Mouse (Mus musculus) erythroblast, embryonic 14.5 days (primary cell): ENCODE measurements around the gene Actr2. TPM values are rescaled to one million over a fixed set of nuclear protein-coding genes. Genes with fewer than 3 reads are reported as not detected.
"Not testable (repeated sequence)": the region's sequence is repeated elsewhere in the genome, so short reads cannot be mapped to it uniquely, and the experiment has no call there.

Experiments
- H3K27me3 ChIP-seq: 2 replicates; pipeline ENCODE4 v1.6.1; 2012; ENCODE audit warnings: inconsistent platforms; ENCODE audit not compliant: control insufficient read depth
- H3K36me3 ChIP-seq: 2 replicates; pipeline ENCODE4 v1.6.1; 2012; ENCODE audit warnings: mild to moderate bottlenecking, inconsistent platforms; ENCODE audit not compliant: control insufficient read depth
- H3K4me1 ChIP-seq: 2 replicates; pipeline ENCODE4 v1.6.1; 2012; ENCODE audit warnings: inconsistent platforms; ENCODE audit not compliant: control insufficient read depth
- H3K4me3 ChIP-seq: replicated peaks from 2 replicates; pipeline ENCODE3; 2012; ENCODE audit warnings: moderate library complexity, mild to moderate bottlenecking, inconsistent platforms
- H3K9me3 ChIP-seq: 2 replicates; pipeline ENCODE4 v1.6.1; 2012; ENCODE audit warnings: low read length, inconsistent platforms, mixed read lengths; ENCODE audit not compliant: control insufficient read depth
- GATA1 ChIP-seq: IDR thresholded peaks from 2 replicates; pipeline ENCODE4 v1.6.1; 2012; ENCODE audit warnings: low read length, inconsistent platforms, mixed read lengths
- TAL1 ChIP-seq: IDR thresholded peaks from 3 replicates; pipeline ENCODE4 v1.6.1; 2012; ENCODE audit warnings: low read length, inconsistent platforms, mixed read lengths
- polyA plus RNA-seq: library from polyadenylated mRNA; stranded (reverse); fragments of >175 nt; gene quantifications from 2 replicates; pipeline ENCODE4 v1.2.3, GENCODE M21; 2012

The Actr2 gene
- polyA plus RNA-seq, 1 experiment, result 1.1 TPM

DNA sequence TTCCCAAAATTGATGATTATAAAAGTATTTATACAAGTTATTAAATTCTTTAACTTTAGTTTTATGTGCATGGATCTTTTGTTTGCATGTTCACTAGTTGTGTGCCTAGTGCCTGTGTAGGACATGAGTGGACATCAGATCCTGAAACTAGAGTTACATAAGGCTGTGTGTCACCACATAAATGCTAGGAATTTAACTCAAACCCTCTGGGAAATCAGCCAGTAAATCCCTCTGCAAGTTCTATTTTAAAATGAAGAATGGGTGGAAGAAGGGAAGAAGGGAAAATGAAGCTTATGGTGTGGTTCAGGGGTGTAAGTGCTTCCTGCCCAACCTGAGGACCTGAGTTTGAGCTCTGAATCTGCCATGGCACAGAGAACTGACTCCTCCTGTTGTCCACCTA is 26.4 kb downstream of the Actr2 start:
- Histone ChIP-seq H3K27me3 (no peaks in the 10 kb centered on the region), H3K4me1 (no peaks in the 10 kb centered on the region), H3K4me3 (no peak overlapping the region), H3K9me3 (no peaks in the 10 kb centered on the region), H3K36me3 (peaks cover 56% of the 10 kb centered on the region)
- TF ChIP-seq TAL1 (no peak), GATA1 (no peak)

GRCm38 (mm10) chr11:20085635-20086034 is 27.1 kb downstream of the Actr2 start:
- H3K4me3 ChIP-seq, result no peak overlapping the region
- no peaks in the 10 kb centered on the region for H3K9me3 ChIP-seq
- peaks cover 58% of the 10 kb centered on the region for H3K36me3 ChIP-seq
- H3K27me3 ChIP-seq, result no peaks in the 10 kb centered on the region
- H3K4me1 ChIP-seq, result no peaks in the 10 kb centered on the region
- no peak for TF ChIP-seq TAL1
- no peak for TF ChIP-seq GATA1

DNA sequence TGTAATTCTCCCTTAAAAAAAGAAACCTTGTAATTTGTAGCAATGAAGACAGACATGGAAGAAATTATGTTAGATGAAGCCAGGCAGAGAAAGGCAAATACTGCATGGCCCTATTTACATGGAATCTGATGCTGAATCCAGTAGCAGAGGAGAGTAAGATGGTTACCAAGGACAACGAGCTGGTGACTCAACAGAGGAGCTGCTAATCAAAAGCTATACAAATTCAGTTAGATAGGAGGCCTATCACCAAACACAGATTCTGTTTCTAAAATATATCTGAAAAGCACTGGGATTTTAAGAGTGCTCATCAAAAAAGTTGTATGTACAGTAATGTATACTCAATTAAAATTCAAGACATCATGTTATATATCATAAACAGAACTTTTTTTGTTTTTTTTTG is 37.3 kb downstream of the Actr2 start:
- Histone ChIP-seq H3K36me3 (peaks cover 81% of the 10 kb centered on the region), H3K9me3 (peaks cover 7% of the 10 kb centered on the region), H3K4me1 (no peaks in the 10 kb centered on the region), H3K4me3 (no peak overlapping the region), H3K27me3 (no peaks in the 10 kb centered on the region)
- TF ChIP-seq GATA1 (no peak), TAL1 (no peak)

- H3K4me1 ChIP-seq, result no peaks in the 10 kb centered on the region
- H3K36me3 ChIP-seq, result peaks cover 78% of the 10 kb centered on the region
- TF ChIP-seq GATA1 (no peak), TAL1 (no peak)
Measured at GRCm38 (mm10) chr11:20072826-20073225, 39.9 kb downstream of the Actr2 start.

GRCm38 (mm10) chr11:20072174-20072573 is 40.5 kb downstream of the Actr2 start:
- Histone ChIP-seq H3K36me3 (peaks cover 74% of the 10 kb centered on the region), H3K27me3 (no peaks in the 10 kb centered on the region), H3K4me3 (no peak overlapping the region), H3K9me3 (peaks cover 7% of the 10 kb centered on the region), H3K4me1 (no peaks in the 10 kb centered on the region)
- TF ChIP-seq TAL1 (no peak), GATA1 (no peak)

More at GRCm38 (mm10) chr11:20072826-20073225, 39.9 kb downstream of the Actr2 start:
- no peaks in the 10 kb centered on the region for H3K27me3 ChIP-seq
- H3K9me3 ChIP-seq, result peaks cover 7% of the 10 kb centered on the region
- no peak overlapping the region for H3K4me3 ChIP-seq

DNA sequence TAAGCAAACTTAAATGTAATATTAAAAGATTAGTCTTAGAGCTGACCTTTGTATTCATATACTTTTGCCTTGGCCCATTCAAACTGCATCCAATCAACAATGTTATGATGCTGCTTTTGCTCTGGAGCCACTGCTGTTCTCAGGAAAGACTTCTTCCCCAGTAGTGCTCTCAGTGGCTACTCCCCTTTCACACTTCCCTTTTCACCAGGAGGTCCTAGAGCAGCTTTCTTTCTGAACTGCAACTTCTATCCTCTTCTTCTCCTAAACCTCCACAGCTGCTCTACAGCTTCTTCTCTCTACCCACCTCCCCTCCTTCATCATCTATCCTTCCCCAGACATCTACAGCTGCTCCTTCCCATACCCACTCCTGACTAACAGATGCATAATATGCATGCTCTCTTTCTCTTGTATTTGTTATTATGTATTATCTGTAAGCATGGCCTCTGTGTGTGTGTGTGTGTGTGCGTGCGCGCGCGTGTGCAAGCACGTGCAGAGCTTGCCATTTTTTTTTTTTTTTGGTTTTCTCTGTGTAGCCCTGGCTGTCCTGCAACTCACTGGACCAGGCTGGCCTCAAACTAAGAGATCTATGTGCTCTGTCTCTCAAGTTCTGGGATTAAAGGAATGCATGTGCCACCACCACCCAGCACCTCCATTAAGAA is 44.2 kb downstream of the Actr2 start:
- Histone ChIP-seq H3K4me1 (no peaks in the 10 kb centered on the region), H3K4me3 (no peak overlapping the region), H3K27me3 (no peaks in the 10 kb centered on the region), H3K36me3 (peaks cover 80% of the 10 kb centered on the region), H3K9me3 (no peaks in the 10 kb centered on the region)
- TF ChIP-seq TAL1 (no peak), GATA1 (no peak)

GRCm38 (mm10) chr11:20067521-20067920 is 45.2 kb downstream of the Actr2 start:
- Histone ChIP-seq H3K27me3 (no peaks in the 10 kb centered on the region), H3K4me3 (no peak overlapping the region), H3K4me1 (no peaks in the 10 kb centered on the region), H3K36me3 (peaks cover 75% of the 10 kb centered on the region), H3K9me3 (no peaks in the 10 kb centered on the region)
- no peak for TF ChIP-seq TAL1
- no peak for TF ChIP-seq GATA1

DNA sequence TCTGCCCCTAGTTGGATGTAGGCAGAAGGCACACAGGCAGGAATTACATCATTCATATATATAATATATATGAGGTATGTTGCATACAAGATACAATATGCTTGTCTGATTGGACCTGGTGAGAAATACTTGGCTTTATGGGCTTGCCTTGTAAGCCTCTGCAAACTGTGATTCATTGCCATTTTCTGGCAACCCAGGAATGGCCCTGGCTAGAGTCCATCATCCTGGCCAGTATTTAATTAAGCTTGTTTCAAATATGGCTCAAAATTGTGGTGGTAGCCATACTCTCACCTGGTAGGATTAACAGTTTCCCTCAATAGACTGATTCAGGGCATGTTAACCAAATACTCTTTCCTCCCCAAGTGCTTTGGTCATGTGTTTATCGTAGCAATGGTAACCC is 46.6 kb downstream of the Actr2 start:
- Histone ChIP-seq H3K36me3 (peaks cover 66% of the 10 kb centered on the region), H3K9me3 (no peaks in the 10 kb centered on the region), H3K4me1 (no peaks in the 10 kb centered on the region), H3K27me3 (no peaks in the 10 kb centered on the region), H3K4me3 (no peak overlapping the region)
- TF ChIP-seq TAL1, result no peak
- TF ChIP-seq GATA1, result no peak

DNA sequence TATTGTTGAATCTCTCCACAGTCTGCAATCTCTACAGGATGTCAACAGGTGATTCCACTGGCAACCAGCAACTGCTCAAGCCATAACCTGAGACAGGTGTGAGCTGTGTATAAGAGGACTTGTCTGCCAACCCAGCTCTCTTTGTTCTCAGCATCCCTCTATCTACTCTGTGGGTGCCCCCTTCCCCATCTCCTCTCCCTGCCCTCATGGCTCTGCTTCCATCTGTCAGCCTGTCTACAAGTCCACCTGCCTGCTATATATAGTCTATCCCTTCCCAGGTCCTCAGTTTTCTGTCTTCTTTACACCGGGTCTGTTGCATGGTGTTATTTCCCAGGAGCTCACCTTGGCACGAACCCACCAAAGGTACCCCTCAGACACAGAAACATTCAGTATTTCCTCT is 47.8 kb downstream of the Actr2 start:
- Histone ChIP-seq H3K9me3 (no peaks in the 10 kb centered on the region), H3K4me3 (no peak overlapping the region), H3K36me3 (peaks cover 67% of the 10 kb centered on the region), H3K27me3 (no peaks in the 10 kb centered on the region), H3K4me1 (no peaks in the 10 kb centered on the region)
- no peak for TF ChIP-seq GATA1
- no peak for TF ChIP-seq TAL1

DNA sequence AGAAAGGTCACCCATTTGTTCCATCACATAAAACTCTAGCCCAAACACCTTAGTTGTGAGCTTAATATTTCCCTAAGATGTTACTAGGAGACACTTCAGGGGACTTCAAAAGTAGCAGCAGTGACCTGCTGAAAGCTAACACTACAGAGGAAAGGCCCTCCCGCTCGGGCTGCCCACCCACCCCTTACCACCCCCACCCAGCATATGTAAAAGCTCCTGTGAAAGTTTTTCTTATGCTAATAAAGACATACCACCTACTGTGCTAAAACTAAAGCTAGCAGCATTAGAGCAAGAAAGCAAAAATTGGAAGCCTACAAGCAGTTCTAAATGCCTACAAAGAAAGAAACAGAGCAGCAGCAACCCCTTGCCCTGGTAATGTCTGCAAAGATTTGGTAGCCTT is 48.6 kb downstream of the Actr2 start:
- H3K4me1 ChIP-seq, H3K27me3 ChIP-seq, H3K4me3 ChIP-seq, H3K9me3 ChIP-seq: not testable (repeated sequence)
- peaks cover 68% of the 10 kb centered on the region for H3K36me3 ChIP-seq

DNA sequence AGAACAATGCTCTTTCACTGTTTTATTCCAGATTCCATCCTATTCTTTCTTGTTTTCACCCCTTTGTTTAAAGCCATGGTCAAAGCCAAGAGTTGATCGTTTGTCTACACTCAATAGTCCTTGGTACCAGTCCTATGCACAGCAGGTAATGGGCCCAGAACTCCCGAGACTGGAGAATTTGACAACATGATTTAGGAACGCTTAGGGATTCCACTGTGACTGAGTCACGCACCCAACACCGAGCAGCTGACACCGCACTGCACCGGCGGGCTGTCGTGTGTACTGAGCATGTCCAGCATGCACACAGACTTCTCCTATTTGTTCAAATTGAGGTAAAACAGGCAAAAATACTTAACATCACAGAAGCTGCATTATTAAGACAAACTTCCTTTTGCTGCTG is 49.9 kb downstream of the Actr2 start:
- peaks cover 70% of the 10 kb centered on the region for H3K36me3 ChIP-seq
- H3K4me1 ChIP-seq, H3K4me3 ChIP-seq, H3K9me3 ChIP-seq, H3K27me3 ChIP-seq: not testable (repeated sequence)
